Mouse (Mus musculus): ENCODE measurements around the gene Sugct. TPM values are rescaled to one million over a fixed set of nuclear protein-coding genes. Genes with fewer than 3 reads are reported as not detected.
"Not testable (repeated sequence)": the region's sequence is repeated elsewhere in the genome, so short reads cannot be mapped to it uniquely, and the experiment has no call there.

Sugct gene
- total RNA-seq, 2 experiments from 2014 or later: 2.1 to 2.3 TPM

GRCm38 (mm10) chr13:16938552-16939465 is 756.5 kb downstream of the Sugct start:
- intact Hi-C loops (cut with DNase I): no loop called here
- DNase-seq (ENCODE audit: low spot score in 2 of 2): no peak

GRCm38 (mm10) chr13:16937422-16938202 is 757.7 kb downstream of the Sugct start:
- DNase-seq (ENCODE audit: low spot score in 2 of 2): peak in 1 of 2 experiments; percentile 8
- intact Hi-C loops (cut with DNase I): no loop called here

DNA sequence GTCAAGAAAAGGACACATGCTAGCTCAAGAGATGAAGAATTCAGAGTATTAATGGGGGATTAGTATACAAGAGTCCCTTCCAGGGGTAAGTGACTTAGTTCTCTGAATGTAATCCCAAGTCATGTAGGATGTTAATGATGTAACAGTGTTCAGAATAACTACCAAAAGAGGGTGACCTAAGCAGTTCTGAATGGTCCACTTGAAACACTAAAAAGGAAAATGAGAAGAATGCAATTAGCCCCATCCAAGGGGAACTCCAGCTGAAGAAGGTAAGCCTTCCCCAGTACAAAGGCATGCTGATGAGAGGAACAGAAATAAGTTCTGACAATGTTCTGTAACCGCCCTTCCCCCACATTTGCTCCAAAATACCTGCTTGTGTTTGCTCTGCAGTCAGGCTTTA is 760.3 kb downstream of the Sugct start:
- intact Hi-C loops (cut with DNase I): no loop called here

GRCm38 (mm10) chr13:16933600-16933999 is 761.8 kb downstream of the Sugct start:
- intact Hi-C loops (cut with DNase I): no loop called here
- no peak for DNase-seq (ENCODE audit: low spot score in 2 of 2)

More for the DNA sequence above, 760.3 kb downstream of the Sugct start:
- no peak for DNase-seq (ENCODE audit: low spot score in 2 of 2)

DNA sequence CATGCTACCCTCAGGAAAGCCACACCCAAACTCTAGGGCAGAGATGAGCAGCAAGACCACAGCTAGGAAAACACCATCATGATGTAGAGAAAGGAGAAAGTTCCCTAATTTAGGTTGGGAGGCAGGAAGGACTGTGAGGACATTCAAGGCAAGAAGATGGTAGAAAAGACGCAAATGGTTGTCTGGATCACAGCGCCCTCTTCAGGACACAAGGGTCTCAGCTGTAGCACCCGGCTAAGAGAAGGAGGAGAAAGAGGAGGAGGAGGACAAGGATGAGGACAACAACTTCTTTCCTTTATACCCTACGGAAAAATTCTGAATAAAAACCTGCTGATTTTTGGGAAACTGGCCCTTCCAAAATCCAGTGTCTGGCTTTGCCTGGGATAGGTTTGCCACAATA is 774.0 kb downstream of the Sugct start:
- intact Hi-C loops (cut with DNase I): no loop called here
- no peak for DNase-seq (ENCODE audit: low spot score in 2 of 2)

DNA sequence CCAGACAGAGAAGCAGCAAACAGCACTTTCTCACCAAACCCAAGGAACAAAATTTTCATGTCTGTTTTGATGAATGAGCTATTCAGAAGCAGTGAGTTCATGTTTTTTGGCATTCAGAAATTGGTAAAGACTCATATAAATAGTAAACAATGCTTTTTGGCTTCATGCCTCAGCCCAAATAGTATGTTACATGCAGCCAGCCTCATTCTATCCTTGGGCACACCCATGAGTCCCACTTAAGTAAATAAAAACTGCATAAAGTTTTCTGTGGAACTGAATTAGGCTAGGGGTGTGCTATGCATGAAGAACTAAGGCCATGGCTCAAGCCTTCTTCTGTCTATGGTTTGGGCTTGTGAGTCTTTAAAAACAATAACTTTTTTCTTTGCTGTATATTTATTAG is 779.7 kb downstream of the Sugct start:
- no peak for DNase-seq (ENCODE audit: low spot score in 2 of 2)
- intact Hi-C loops (cut with DNase I): no loop called here

GRCm38 (mm10) chr13:16912214-16912613 is 783.1 kb downstream of the Sugct start:
- intact Hi-C loops (cut with DNase I): no loop called here

GRCm38 (mm10) chr13:16906974-16907373 is 788.4 kb downstream of the Sugct start:
- DNase-seq (ENCODE audit: low spot score in 2 of 2): no peak
- intact Hi-C loops (cut with DNase I): no loop called here

More at GRCm38 (mm10) chr13:16912214-16912613, 783.1 kb downstream of the Sugct start:
- DNase-seq (ENCODE audit: low spot score in 2 of 2): no peak

- intact Hi-C loops (cut with DNase I): no loop called here
- DNase-seq (ENCODE audit: low spot score in 2 of 2): no peak
Observed at GRCm38 (mm10) chr13:16901424-16901823, 793.9 kb downstream of the Sugct start.

DNA sequence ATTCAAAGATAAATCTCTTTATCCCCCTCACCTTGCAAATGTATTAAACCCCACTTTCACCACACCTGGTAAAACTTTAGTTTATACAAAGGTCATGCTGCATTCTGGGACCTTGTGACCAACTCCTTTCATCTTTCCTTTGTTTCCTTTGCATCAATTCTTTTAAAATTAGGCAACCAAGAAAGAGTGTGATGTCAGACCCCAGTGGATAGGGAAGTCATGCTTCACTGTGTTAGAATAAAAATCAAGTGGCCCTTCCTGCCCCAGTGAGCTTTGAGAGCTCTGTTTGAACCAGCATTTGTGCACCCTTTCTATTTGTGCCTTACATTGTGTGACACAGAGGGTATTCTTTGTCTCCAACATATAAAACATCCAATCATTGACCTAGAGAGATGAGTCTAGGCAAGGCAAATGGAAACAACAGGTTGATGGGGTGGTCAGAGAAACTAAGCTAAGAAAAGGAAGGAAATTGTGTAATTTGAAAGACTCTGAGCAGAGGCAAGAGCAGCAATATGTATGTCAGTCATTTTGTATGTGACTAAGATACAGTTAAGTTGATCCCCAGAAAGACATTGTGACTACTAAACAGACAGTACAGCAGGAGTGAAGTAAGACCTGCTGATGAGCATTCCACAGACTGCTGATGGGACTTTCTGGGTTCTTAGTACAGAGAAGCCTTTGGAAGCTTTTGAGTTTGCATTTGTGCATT is 797.1 kb downstream of the Sugct start:
- intact Hi-C loops (cut with DNase I): no loop called here
- no peak for DNase-seq (ENCODE audit: low spot score in 2 of 2)

DNA sequence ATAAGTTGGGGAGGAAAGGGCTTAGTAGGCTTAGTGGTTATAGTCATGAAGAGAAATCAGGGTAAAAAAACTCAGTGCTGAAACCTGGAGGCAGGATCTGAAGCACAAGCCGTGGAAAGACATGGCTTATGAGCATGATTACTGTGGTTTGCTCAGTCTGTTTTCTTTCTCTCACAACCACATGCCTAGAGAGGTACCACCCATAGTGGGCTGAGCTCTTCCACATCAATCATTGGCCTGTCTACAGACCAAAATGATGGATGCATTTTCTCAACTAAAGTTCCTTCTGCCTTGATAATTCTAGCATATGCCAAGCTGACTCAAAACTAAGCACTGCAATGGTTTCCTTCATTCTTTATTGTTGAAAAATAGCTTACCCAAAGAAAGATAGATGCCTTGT is 817.3 kb downstream of the Sugct start:
- DNase-seq (ENCODE audit: low spot score in 2 of 2): no peak
- intact Hi-C loops (cut with DNase I): no loop called here

DNA sequence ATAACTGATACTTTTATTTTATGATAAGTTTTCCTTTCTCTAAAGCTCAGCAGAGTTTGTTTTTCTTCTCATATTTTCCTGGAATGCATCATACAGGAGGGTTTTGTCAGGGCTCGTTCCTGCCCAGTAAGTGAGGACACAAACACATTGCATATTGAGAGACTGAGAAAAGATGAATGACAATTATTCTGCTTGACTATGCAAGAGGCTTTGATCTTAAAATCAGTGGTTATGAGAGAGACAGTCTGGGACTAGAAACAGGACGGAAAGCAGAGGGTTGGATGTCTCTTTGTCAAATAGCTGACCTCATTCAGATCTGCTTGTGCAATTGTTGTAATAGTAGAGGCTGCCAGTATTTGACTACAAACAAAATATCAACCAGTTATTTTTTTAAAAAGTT is 835.4 kb downstream of the Sugct start:
- intact Hi-C loops (cut with DNase I): loop anchor here (10.0 kb wide), 1 partner anchor 845 kb away; the partner anchor contains the start of gene Inhba
- DNase-seq (ENCODE audit: low spot score in 2 of 2): no peak

GRCm38 (mm10) chr13:16847236-16847635 is 848.1 kb downstream of the Sugct start:
- intact Hi-C loops (cut with DNase I): no loop called here
- no peak for DNase-seq (ENCODE audit: low spot score in 2 of 2)

- DNase-seq (ENCODE audit: low spot score in 2 of 2): no peak
- intact Hi-C loops (cut with DNase I): no loop called here
Observed at GRCm38 (mm10) chr13:16840994-16841393, 854.4 kb downstream of the Sugct start.

GRCm38 (mm10) chr13:16838409-16838808 is 856.9 kb downstream of the Sugct start:
- intact Hi-C loops (cut with DNase I): no loop called here
- DNase-seq (ENCODE audit: low spot score in 2 of 2): no peak

- DNase-seq (ENCODE audit: low spot score in 2 of 2): no peak
- intact Hi-C loops (cut with DNase I): no loop called here
Observed at GRCm38 (mm10) chr13:16835111-16835510, 860.2 kb downstream of the Sugct start.

- intact Hi-C loops (cut with DNase I): no loop called here
- no peak for DNase-seq (ENCODE audit: low spot score in 2 of 2)
Observed at GRCm38 (mm10) chr13:16833069-16833468, 862.3 kb downstream of the Sugct start.

DNA sequence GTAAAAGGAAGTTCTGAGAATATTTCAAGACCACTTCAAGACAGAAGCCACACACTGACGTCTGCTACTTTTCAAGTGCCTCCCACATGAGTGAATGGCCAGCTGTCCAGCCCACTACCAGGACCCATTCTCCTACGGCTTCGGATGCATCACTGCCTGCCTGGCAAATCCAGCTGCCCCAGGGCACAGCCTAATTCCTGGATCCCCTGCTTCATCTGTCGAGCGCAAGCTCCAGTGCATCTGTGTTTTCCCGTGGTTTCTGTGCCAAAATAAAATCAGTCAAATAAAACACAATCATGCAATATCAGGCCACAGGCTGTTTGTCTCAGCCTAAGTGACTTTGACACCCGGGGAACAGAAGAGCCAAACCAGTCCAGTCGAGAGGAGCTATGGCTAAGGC is 863.5 kb downstream of the Sugct start:
- peak in 1 of 2 experiments; percentile 26 for DNase-seq (ENCODE audit: low spot score in 2 of 2)

GRCm38 (mm10) chr13:16830291-16830690 is 865.1 kb downstream of the Sugct start:
- intact Hi-C loops (cut with DNase I); DNase-seq (ENCODE audit: low spot score in 2 of 2): not testable (repeated sequence)

More for the DNA sequence above, 863.5 kb downstream of the Sugct start:
- intact Hi-C loops (cut with DNase I): no loop called here

DNA sequence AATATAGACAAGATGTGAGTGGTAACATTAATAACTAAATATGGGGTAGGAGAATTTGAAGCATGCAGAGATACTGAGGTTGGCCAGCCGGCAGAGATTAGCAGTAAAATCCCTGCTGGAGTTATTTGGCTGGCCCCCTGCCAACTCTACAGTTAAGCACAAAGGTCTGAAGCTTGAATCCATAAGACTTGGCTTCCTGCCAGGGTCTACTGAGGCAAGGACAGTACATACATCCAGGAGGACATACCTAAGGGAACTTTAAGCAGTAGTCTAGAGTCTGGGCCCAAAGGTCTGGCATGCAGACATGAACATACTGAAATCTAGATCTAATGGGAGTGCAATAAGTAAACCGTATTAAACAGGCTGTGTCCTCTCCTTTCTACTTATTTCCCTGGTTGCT is 865.8 kb downstream of the Sugct start:
- no peak for DNase-seq (ENCODE audit: low spot score in 2 of 2)
- intact Hi-C loops (cut with DNase I): no loop called here
